Comparison of ENCODE assay signal across 11 mouse cellular contexts in the genomic region with DNA sequence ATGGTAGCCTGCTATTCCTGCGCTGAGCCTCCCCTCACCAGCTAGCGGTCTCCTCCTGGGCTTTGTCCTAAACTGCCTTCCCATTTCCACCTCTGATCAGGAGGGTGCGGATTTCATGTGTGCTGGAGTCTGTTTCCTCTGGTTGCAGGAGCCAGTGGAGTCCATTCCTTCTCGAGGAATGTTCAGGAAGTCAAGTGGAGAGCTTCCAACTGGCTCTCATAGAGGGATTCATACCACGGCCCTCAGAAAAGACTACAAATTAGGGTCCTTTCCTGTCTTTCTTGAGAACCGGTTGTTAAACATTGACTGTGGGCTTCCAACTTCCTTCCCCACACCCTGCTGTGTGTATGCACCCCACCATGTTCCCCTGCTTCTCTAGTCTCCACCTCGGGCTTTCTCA.
A peak's percentile ranks its signal among the peaks of the same experiment; 100 is the strongest.
DNase-seq lines count a peak whose midpoint lies in the region; ATAC-seq and TF ChIP-seq lines count a peak whose summit lies in the region.
"Had no signal": no experiment of that assay in that cellular context is flagged by ENCODE, and none has a peak within 500 bp of the region (broad histone marks: within the 10 kb centered on the region; RNA-seq: fewer than 3 reads in every experiment).

No protein-coding gene starts in this region.

- no peak overlapping the region for H3K4me3 ChIP-seq in kidney, embryonic 16.5 days (ENCODE audit: low read length)
- H3K4me3 ChIP-seq in heart, embryonic 16.5 days (ENCODE audit: low read length), result no peak overlapping the region
- no peak overlapping the region for H3K4me3 ChIP-seq in lung, embryonic 14.5 days (ENCODE audit: low read depth, low read length)
- H3K4me3 ChIP-seq: heart, adult 2 months had no signal

- peak; percentile 50 for DNase-seq in kidney, postnatal 14 days
- peak; percentile 45 for DNase-seq in lung, embryonic 14.5 days
- DNase-seq in T-cell, adult 2 months (ENCODE audit: low spot score), result no peak
- no peak for DNase-seq in ovary, postnatal 36 days (ENCODE audit: low spot score)
- DNase-seq in thymus, postnatal 10 days (ENCODE audit: low spot score in 2 of 2), result no peak
- DNase-seq: cerebellum, adult 8-10 months; kidney, adult 2 months; thymus, postnatal 36 days had no signal

- no peak overlapping the region; the same call in 1 of the 2 replicates for H3K27ac ChIP-seq in kidney, embryonic 16.5 days (ENCODE audit: low read length)
- H3K27ac ChIP-seq in heart, embryonic 16.5 days (ENCODE audit: low read length), result peak overlapping the region; percentile 74
- H3K27ac ChIP-seq in lung, embryonic 14.5 days (ENCODE audit: low read depth), result peak overlapping the region; percentile 77
- H3K27ac ChIP-seq: heart, adult 2 months had no signal

- peaks cover 23% of the 10 kb centered on the region for H3K4me1 ChIP-seq in kidney, embryonic 16.5 days (ENCODE audit: insufficient read depth, low read length)
- H3K4me1 ChIP-seq in heart, embryonic 16.5 days (ENCODE audit: control insufficient read depth, insufficient read depth, low read length), result peaks cover 31% of the 10 kb centered on the region
- peaks cover 32% of the 10 kb centered on the region for H3K4me1 ChIP-seq in lung, embryonic 14.5 days (ENCODE audit: insufficient read depth)

- H3K9ac ChIP-seq in kidney, embryonic 16.5 days (replicated peaks; ENCODE audit: low read length), result no peak overlapping the region
- H3K9ac ChIP-seq in heart, embryonic 16.5 days (ENCODE audit: low read length), result no peak overlapping the region
- H3K9ac ChIP-seq in lung, embryonic 14.5 days, result no peak overlapping the region

- no peaks in the 10 kb centered on the region for H3K27me3 ChIP-seq in kidney, embryonic 16.5 days (ENCODE audit: insufficient read depth, low read length)
- H3K27me3 ChIP-seq in heart, embryonic 16.5 days (ENCODE audit: control insufficient read depth, insufficient read depth, low read length), result peaks cover 2% of the 10 kb centered on the region; the same call in 1 of the 2 replicates
- no peaks in the 10 kb centered on the region for H3K27me3 ChIP-seq in lung, embryonic 14.5 days (ENCODE audit: insufficient read depth, low read length)

- WGBS in kidney, embryonic 16.5 days, result 67% methylated on average over 7 of the region's 7 CpGs
- 48% methylated on average over 7 of the region's 7 CpGs for WGBS in heart, embryonic 16.5 days
- WGBS in lung, embryonic 14.5 days, result 45% methylated on average over 7 of the region's 7 CpGs

- H3K9me3 ChIP-seq in kidney, embryonic 16.5 days (ENCODE audit: low read length), result no peaks in the 10 kb centered on the region
- H3K9me3 ChIP-seq in heart, embryonic 16.5 days (replicated peaks; ENCODE audit: control insufficient read depth, low read length), result no peaks in the 10 kb centered on the region
- no peaks in the 10 kb centered on the region for H3K9me3 ChIP-seq in lung, embryonic 14.5 days (ENCODE audit: low read depth, low read length)

- no peak overlapping the region for H3K4me2 ChIP-seq in kidney, embryonic 16.5 days (replicated peaks; ENCODE audit: low read depth, low read length)
- no peak overlapping the region for H3K4me2 ChIP-seq in heart, embryonic 16.5 days (ENCODE audit: low read depth, low read length)
- H3K4me2 ChIP-seq in lung, embryonic 14.5 days, result no peak overlapping the region

- no peak; the same call in 1 of the 2 replicates for ATAC-seq in kidney, embryonic 16.5 days (ENCODE audit: low FRiP score, low TSS enrichment)
- peak; percentile 34; the same call in 1 of the 2 replicates for ATAC-seq in heart, embryonic 16.5 days (replicated peaks; ENCODE audit: extremely low read depth, insufficient read depth, low FRiP score)
- peak; percentile 40; the same call in 1 of the 2 replicates for ATAC-seq in lung, embryonic 14.5 days (ENCODE audit: insufficient read depth)

- TF ChIP-seq CTCF in lung, embryonic 14.5 days (IDR thresholded peaks at IDR 0.05; ENCODE audit: low read depth), result no peak

- no peaks in the 10 kb centered on the region for H3K36me3 ChIP-seq in kidney, embryonic 16.5 days (ENCODE audit: insufficient read depth, low read length)
- H3K36me3 ChIP-seq in heart, embryonic 16.5 days (ENCODE audit: control insufficient read depth, insufficient read depth), result no peaks in the 10 kb centered on the region
- no peaks in the 10 kb centered on the region for H3K36me3 ChIP-seq in lung, embryonic 14.5 days (ENCODE audit: insufficient read depth)

Comparison
In these comparisons a context has a peak if more than half of its experiments do, and no peak if none do; other contexts are left out.
1. DNase-seq: peak in kidney, postnatal 14 days (single experiment) and lung, embryonic 14.5 days (single experiment); none in T-cell, adult 2 months (single experiment), ovary, postnatal 36 days (single experiment) and thymus, postnatal 10 days (0 of 2).